Mouse (Mus musculus) spleen, adult 10 weeks (tissue): ENCODE data around the gene Hltf. TPM values are rescaled to one million over a fixed set of nuclear protein-coding genes. Genes with fewer than 3 reads are reported as not detected.

Experiments
- polyA plus RNA-seq: library from polyadenylated mRNA; stranded (reverse); fragments of 350-450 nt; fragmentation: Illumina TruSeq; extraction: RNeasy Lipid Tissue Mini Kit (QIAGEN cat#74804); gene quantifications from one replicate; pipeline ENCODE4 v1.2.3, GENCODE M21; 2015; ENCODE audit warnings: low replicate concordance; ENCODE audit not compliant: insufficient read depth

Hltf gene
- 73.5 TPM for polyA plus RNA-seq

GRCm38 (mm10) chr3:20057306-20058196, at the start of gene Hltf:
Gene Hltf (plus strand): TSS chr3:20057811.

DNA sequence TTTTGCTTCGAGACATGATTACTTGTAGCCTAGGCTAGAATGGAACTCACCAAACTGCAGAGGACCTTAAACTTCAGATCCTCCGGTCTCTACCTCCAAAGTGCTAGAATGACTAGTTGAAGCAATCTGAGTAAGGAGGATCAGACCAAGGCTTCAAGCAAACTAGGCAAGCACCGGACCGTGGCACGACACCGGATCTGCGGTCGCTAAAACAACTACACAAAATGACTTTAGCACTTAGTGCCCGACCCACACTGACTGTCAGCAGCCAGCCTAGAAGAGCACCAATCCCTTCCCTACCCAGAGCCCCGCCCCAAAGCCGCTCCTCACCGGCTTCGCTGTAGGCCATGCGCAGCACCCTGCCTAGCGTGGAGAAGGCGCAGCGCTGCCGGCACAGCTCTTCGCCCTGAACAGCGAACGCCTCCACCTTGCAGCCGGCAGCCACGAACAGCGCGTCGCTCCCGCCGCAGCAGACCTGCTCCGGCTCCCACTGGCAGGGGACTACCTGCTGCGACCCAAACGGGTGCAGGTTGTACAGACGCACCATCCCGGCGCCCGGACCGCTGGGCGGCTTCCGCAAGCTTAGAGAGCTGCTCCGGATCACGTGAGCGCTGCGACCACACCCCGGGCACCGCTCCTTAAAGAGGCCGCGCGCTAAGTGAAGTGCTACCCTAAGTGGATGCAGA, 22.7 kb upstream of the Hltf start, which contains the start of gene Hps3:
TSS of gene Hps3 (minus strand) at position 597 of the 686 bp plus-strand sequence.

GRCm38 (mm10) chr3:20154531-20155367, 97.1 kb downstream of the Hltf start, which contains the start of gene Gyg:
Gene Gyg (minus strand): TSS chr3:20155317.

Other genes with a start within 250 kb of the Hltf start
- 95.6 TPM for gene Cp, start 100.8 kb upstream of the Hltf start, polyA plus RNA-seq
- gene Hps3, start 22.5 kb upstream of the Hltf start, polyA plus RNA-seq: 148 TPM
- 58.4 TPM for gene Gyg, start 97.5 kb downstream of the Hltf start, polyA plus RNA-seq
- gene Cpa3, start 184.4 kb downstream of the Hltf start, polyA plus RNA-seq: 2.5 TPM
- 5.2 TPM for gene Cpb1, start 217.9 kb downstream of the Hltf start, polyA plus RNA-seq